ENCODE assay signal across 16 mouse cellular contexts in the genomic region with DNA sequence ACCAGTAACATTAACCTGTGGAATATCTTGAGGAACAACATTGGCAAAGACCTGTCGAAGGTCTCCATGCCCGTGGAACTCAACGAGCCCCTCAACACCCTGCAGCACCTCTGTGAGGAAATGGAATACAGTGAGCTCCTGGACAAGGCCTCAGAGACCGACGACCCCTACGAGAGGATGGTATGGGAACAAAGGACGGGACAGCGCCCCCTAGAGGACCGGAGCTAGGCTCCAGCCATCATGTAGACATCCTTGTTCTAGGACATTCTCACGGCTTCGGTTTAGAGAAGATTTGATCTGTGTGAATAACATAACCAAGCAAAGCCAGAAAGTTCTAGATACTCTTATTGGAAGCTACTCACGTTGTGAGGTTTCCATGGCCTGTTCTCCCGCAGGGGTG.
DNase-seq lines count a peak whose midpoint lies in the region; ATAC-seq and TF ChIP-seq lines count a peak whose summit lies in the region.
"Had no signal": no experiment of that assay in that cellular context is flagged by ENCODE, and none has a peak within 500 bp of the region (broad histone marks: within the 10 kb centered on the region; RNA-seq: fewer than 3 reads in every experiment).

No protein-coding gene starts in this region.

- TF ChIP-seq CTCF in intestine, postnatal 0 days (IDR thresholded peaks at IDR 0.05; ENCODE audit: low read depth): peak; percentile 55
- peak; percentile 41 for TF ChIP-seq CTCF in midbrain, postnatal 0 days (IDR thresholded peaks at IDR 0.05)

- peaks cover 13% of the 10 kb centered on the region; the same call in 1 of the 2 replicates for H3K36me3 ChIP-seq in intestine, postnatal 0 days (ENCODE audit: control insufficient read depth, insufficient read depth)
- H3K36me3 ChIP-seq in intestine, embryonic 16.5 days (ENCODE audit: control insufficient read depth, insufficient read depth, low read length): no peaks in the 10 kb centered on the region
- H3K36me3 ChIP-seq in midbrain, postnatal 0 days (ENCODE audit: insufficient read depth, low read length): peaks cover 19% of the 10 kb centered on the region; the same call in 1 of the 2 replicates
- H3K36me3 ChIP-seq in midbrain, embryonic 16.5 days (ENCODE audit: control insufficient read depth, insufficient read depth, low read length): peaks cover 26% of the 10 kb centered on the region
- H3K36me3 ChIP-seq: liver, embryonic 15.5 days had no signal

- H3K4me3 ChIP-seq in intestine, postnatal 0 days (ENCODE audit: low read depth, low read length): no peak overlapping the region
- H3K4me3 ChIP-seq in intestine, embryonic 16.5 days (ENCODE audit: low read length): no peak overlapping the region
- no peak overlapping the region for H3K4me3 ChIP-seq in midbrain, postnatal 0 days (ENCODE audit: low read depth, low read length)
- no peak overlapping the region for H3K4me3 ChIP-seq in midbrain, embryonic 16.5 days (ENCODE audit: low read depth, low read length)
- H3K4me3 ChIP-seq: embryonic facial prominence, embryonic 13.5 days; liver, embryonic 15.5 days had no signal

- H3K9me3 ChIP-seq in intestine, postnatal 0 days (ENCODE audit: control insufficient read depth): no peaks in the 10 kb centered on the region
- H3K9me3 ChIP-seq in intestine, embryonic 16.5 days (ENCODE audit: control insufficient read depth, low read length): no peaks in the 10 kb centered on the region
- no peaks in the 10 kb centered on the region for H3K9me3 ChIP-seq in midbrain, postnatal 0 days (ENCODE audit: low read length)
- H3K9me3 ChIP-seq in midbrain, embryonic 16.5 days (replicated peaks; ENCODE audit: control insufficient read depth, low read length, poor library complexity, severe bottlenecking): no peaks in the 10 kb centered on the region
- H3K9me3 ChIP-seq: embryonic facial prominence, embryonic 13.5 days; liver, embryonic 15.5 days had no signal

- H3K27me3 ChIP-seq in intestine, postnatal 0 days (replicated peaks; ENCODE audit: control insufficient read depth, insufficient read depth, low read length): no peaks in the 10 kb centered on the region
- no peaks in the 10 kb centered on the region for H3K27me3 ChIP-seq in intestine, embryonic 16.5 days (replicated peaks; ENCODE audit: control insufficient read depth, insufficient read depth, low read length)
- no peaks in the 10 kb centered on the region for H3K27me3 ChIP-seq in midbrain, postnatal 0 days (ENCODE audit: insufficient read depth, low read length)
- no peaks in the 10 kb centered on the region for H3K27me3 ChIP-seq in midbrain, embryonic 16.5 days (ENCODE audit: control insufficient read depth, insufficient read depth, low read depth, low read length)
- H3K27me3 ChIP-seq: embryonic facial prominence, embryonic 13.5 days; liver, embryonic 15.5 days had no signal

- H3K4me1 ChIP-seq in intestine, postnatal 0 days (replicated peaks; ENCODE audit: control insufficient read depth, insufficient read depth, low read length): no peaks in the 10 kb centered on the region
- H3K4me1 ChIP-seq in intestine, embryonic 16.5 days (ENCODE audit: control insufficient read depth, insufficient read depth, low read length): no peaks in the 10 kb centered on the region
- no peaks in the 10 kb centered on the region for H3K4me1 ChIP-seq in midbrain, postnatal 0 days (ENCODE audit: insufficient read depth, low read length)
- no peaks in the 10 kb centered on the region for H3K4me1 ChIP-seq in midbrain, embryonic 16.5 days (ENCODE audit: control insufficient read depth, insufficient read depth, low read length)
- H3K4me1 ChIP-seq: embryonic facial prominence, embryonic 13.5 days; liver, embryonic 15.5 days had no signal

- ATAC-seq in intestine, postnatal 0 days: no peak
- ATAC-seq in intestine, embryonic 16.5 days: no peak
- no peak for ATAC-seq in midbrain, postnatal 0 days (ENCODE audit: low FRiP score)
- ATAC-seq in midbrain, embryonic 16.5 days: no peak
- ATAC-seq: hindbrain, embryonic 16.5 days had no signal

- H3K4me2 ChIP-seq in intestine, postnatal 0 days (replicated peaks; ENCODE audit: low read depth): no peak overlapping the region
- H3K4me2 ChIP-seq in intestine, embryonic 16.5 days (ENCODE audit: low read depth, low read length): no peak overlapping the region
- no peak overlapping the region for H3K4me2 ChIP-seq in midbrain, postnatal 0 days (ENCODE audit: low read depth, low read length, poor library complexity, severe bottlenecking)
- H3K4me2 ChIP-seq in midbrain, embryonic 16.5 days (ENCODE audit: low read length): no peak overlapping the region
- H3K4me2 ChIP-seq: embryonic facial prominence, embryonic 13.5 days; liver, embryonic 15.5 days had no signal

- H3K27ac ChIP-seq in intestine, postnatal 0 days (ENCODE audit: low read depth, low read length): no peak overlapping the region
- H3K27ac ChIP-seq in intestine, embryonic 16.5 days (ENCODE audit: low read length): no peak overlapping the region
- no peak overlapping the region for H3K27ac ChIP-seq in midbrain, postnatal 0 days (ENCODE audit: low read depth, low read length)
- no peak overlapping the region for H3K27ac ChIP-seq in midbrain, embryonic 16.5 days (ENCODE audit: low read length)
- H3K27ac ChIP-seq: embryonic facial prominence, embryonic 13.5 days; liver, embryonic 15.5 days had no signal

- 94% methylated on average over 13 of the region's 13 CpGs for WGBS in intestine, postnatal 0 days
- 91% methylated on average over 13 of the region's 13 CpGs for WGBS in intestine, embryonic 16.5 days
- WGBS in midbrain, postnatal 0 days: 93% methylated on average over 13 of the region's 13 CpGs
- WGBS in midbrain, embryonic 16.5 days: 95% methylated on average over 13 of the region's 13 CpGs

- peak; percentile 8 for DNase-seq in cerebellum, adult 11 months
- no peak for DNase-seq in cerebellum, adult 9-10 months
- no peak for DNase-seq in midbrain, postnatal 0 days (ENCODE audit: low spot score)
- DNase-seq in testis, postnatal 10 days (ENCODE audit: low spot score): peak; percentile 44
- no peak for DNase-seq in thymus, postnatal 36 days
- DNase-seq: adrenal gland, adult 8-10 months; B cell, adult 2 months; heart, postnatal 14 days; left cerebral cortex, postnatal 4 days; thymus, adult 18-20 months had no signal

- no peak overlapping the region for H3K9ac ChIP-seq in intestine, postnatal 0 days (ENCODE audit: low read depth, low read length)
- H3K9ac ChIP-seq in intestine, embryonic 16.5 days (ENCODE audit: low read depth, low read length): no peak overlapping the region
- H3K9ac ChIP-seq in midbrain, postnatal 0 days (replicated peaks; ENCODE audit: low read length, poor library complexity, severe bottlenecking): no peak overlapping the region
- H3K9ac ChIP-seq in midbrain, embryonic 16.5 days (ENCODE audit: low read depth, low read length): no peak overlapping the region
- H3K9ac ChIP-seq: embryonic facial prominence, embryonic 13.5 days; liver, embryonic 15.5 days had no signal

Comparison
In these comparisons a context has a peak if more than half of its experiments do, and no peak if none do; other contexts are left out.
1. DNase-seq: peak in cerebellum, adult 11 months (single experiment) and testis, postnatal 10 days (single experiment); none in cerebellum, adult 9-10 months (single experiment), midbrain, postnatal 0 days (single experiment) and thymus, postnatal 36 days (0 of 2).